Mouse (Mus musculus): ENCODE measurements around the gene Ccdc162.

Gene Ccdc162

GRCm38 (mm10) chr10:41488877-41489276 is 227.6 kb downstream of the Ccdc162 start:
- no peak for DNase-seq (ENCODE audit: low spot score in 2 of 2)

Data from right cerebral cortex, adult 2 months (tissue).